Mouse (Mus musculus) C2C12 (cell line): ENCODE results near the gene Supt20. TPM values are rescaled to one million over a fixed set of nuclear protein-coding genes. Genes with fewer than 3 reads are reported as not detected.

Experiments used
- H3K27me3 ChIP-seq: one replicate; pipeline ENCODE4 v1.6.1; 2011; ENCODE audit not compliant: control insufficient read depth, insufficient read depth, insufficient read length
- H3K36me3 ChIP-seq: one replicate; pipeline ENCODE4 v1.6.1; 2011; ENCODE audit not compliant: control insufficient read depth, insufficient read depth
- H3K4me3 ChIP-seq: one replicate; pipeline ENCODE4 v1.5.1; 2011; ENCODE audit warnings: mild to moderate bottlenecking, control low read depth; ENCODE audit not compliant: poor library complexity, insufficient read depth, severe bottlenecking
- H3K79me2 ChIP-seq: one replicate; pipeline ENCODE4 v1.6.1; 2011; ENCODE audit not compliant: control insufficient read depth, insufficient read depth
- H3K79me3 ChIP-seq: one replicate; pipeline ENCODE4 v1.6.1; 2011; ENCODE audit warnings: low read depth, control low read depth
- H3ac ChIP-seq: one replicate; pipeline ENCODE3; 2011; ENCODE audit warnings: low read depth; ENCODE audit not compliant: control insufficient read depth, insufficient read length
- CEBPB ChIP-seq: IDR thresholded peaks from one replicate; pipeline ENCODE4 v1.6.1; 2011; ENCODE audit warnings: low read depth, mild to moderate bottlenecking, control low read depth, moderate library complexity
- CTCF ChIP-seq: IDR thresholded peaks from one replicate; pipeline ENCODE4 v1.5.1; 2011; ENCODE audit not compliant: control insufficient read depth, insufficient read depth, insufficient read length
- FOSL1 ChIP-seq: IDR thresholded peaks from one replicate; pipeline ENCODE4 v1.8.0; 2011; ENCODE audit warnings: mild to moderate bottlenecking, low read length; ENCODE audit not compliant: poor library complexity, insufficient read depth, severe bottlenecking
- MAX ChIP-seq: IDR thresholded peaks from one replicate; pipeline ENCODE4 v1.6.1; 2011; ENCODE audit warnings: mild to moderate bottlenecking, control low read depth
- MYOD1 ChIP-seq: IDR thresholded peaks from one replicate; pipeline ENCODE4 v1.6.1; 2011; ENCODE audit warnings: low read depth; ENCODE audit not compliant: control insufficient read depth, insufficient read length
- MYOG ChIP-seq: IDR thresholded peaks from one replicate; pipeline ENCODE4 v1.6.1; 2011; ENCODE audit not compliant: control insufficient read depth, insufficient read length; ENCODE audit errors: extremely low read depth
- USF1 ChIP-seq: IDR thresholded peaks from one replicate; pipeline ENCODE4 v1.6.1; 2011; ENCODE audit warnings: low read depth, mild to moderate bottlenecking, control low read depth, moderate library complexity
- polyA plus RNA-seq: library from polyadenylated mRNA; unstranded; fragments of >200 nt; fragmentation: generic; extraction: Trizol; gene quantifications from one replicate; pipeline ENCODE4 v1.2.1, GENCODE M21; 2012; ENCODE audit warnings: missing spikeins

The Supt20 gene
- polyA plus RNA-seq, 1 experiment: 13.2 TPM

GRCm38 (mm10) chr3:54755145-54756041, 62.8 kb downstream of the Supt20 start, which contains the start of gene Smad9:
Gene Smad9 (plus strand): TSS chr3:54755582.
- Histone ChIP-seq H3K36me3 (peaks cover under 1% of the 10 kb centered on the region), H3K79me2 (no peaks in the 10 kb centered on the region), H3K4me3 (peak within 1 kb of the TSS; percentile 28), H3ac (peak within 1 kb of the TSS; percentile 47), H3K27me3 (no peaks in the 10 kb centered on the region), H3K79me3 (no peaks in the 10 kb centered on the region)
- TF ChIP-seq MAX (no peak), USF1 (no peak), MYOG (no peak), MYOD1 (no peak), FOSL1 (no peak), CEBPB (no peak), CTCF (no peak)

- no peak for TF ChIP-seq USF1
- no peak for TF ChIP-seq MYOD1
- no peak for TF ChIP-seq MAX
- no peak for TF ChIP-seq MYOG
- TF ChIP-seq CEBPB: no peak
- no peak for TF ChIP-seq FOSL1
- no peak for TF ChIP-seq CTCF
- H3K27me3 ChIP-seq: no peaks in the 10 kb centered on the region
- peak overlapping the region; percentile 28 for H3K4me3 ChIP-seq
- H3K36me3 ChIP-seq: no peaks in the 10 kb centered on the region
- H3K79me3 ChIP-seq: no peaks in the 10 kb centered on the region
- peak overlapping the region; percentile 0 for H3ac ChIP-seq
- H3K79me2 ChIP-seq: no peaks in the 10 kb centered on the region
Measured at GRCm38 (mm10) chr3:54756058-54756457, 63.5 kb downstream of the Supt20 start.

DNA sequence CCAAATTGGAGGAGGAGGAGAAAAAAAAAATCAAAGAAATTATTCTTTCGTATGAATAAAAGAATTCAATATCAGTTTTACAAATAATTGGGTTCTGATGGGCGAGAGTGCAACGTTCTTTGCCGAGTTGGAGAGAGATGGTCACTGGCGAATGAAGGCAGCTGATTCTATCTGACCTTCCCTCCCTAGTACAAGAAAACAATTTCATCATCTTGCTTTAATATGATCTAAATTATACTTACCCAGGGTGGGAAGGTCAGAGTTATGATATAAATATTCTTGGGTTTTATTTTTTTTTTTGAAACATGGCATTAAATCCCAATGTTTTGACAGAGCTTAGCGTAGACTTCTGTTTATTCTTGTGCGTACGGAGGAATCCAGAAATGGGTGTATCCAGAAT, 64.8 kb downstream of the Supt20 start:
- Histone ChIP-seq H3ac (no peak overlapping the region), H3K79me3 (no peaks in the 10 kb centered on the region), H3K36me3 (no peaks in the 10 kb centered on the region), H3K4me3 (no peak overlapping the region), H3K27me3 (no peaks in the 10 kb centered on the region), H3K79me2 (no peaks in the 10 kb centered on the region)
- TF ChIP-seq MYOG: no peak
- no peak for TF ChIP-seq CTCF
- TF ChIP-seq CEBPB: no peak
- no peak for TF ChIP-seq MAX
- TF ChIP-seq MYOD1: no peak
- no peak for TF ChIP-seq USF1
- no peak for TF ChIP-seq FOSL1

GRCm38 (mm10) chr3:54759211-54759610, 66.6 kb downstream of the Supt20 start:
- Histone ChIP-seq H3K36me3 (no peaks in the 10 kb centered on the region), H3K27me3 (no peaks in the 10 kb centered on the region), H3K79me3 (no peaks in the 10 kb centered on the region), H3K79me2 (no peaks in the 10 kb centered on the region), H3K4me3 (no peak overlapping the region), H3ac (no peak overlapping the region)
- TF ChIP-seq USF1: no peak
- no peak for TF ChIP-seq FOSL1
- no peak for TF ChIP-seq MYOD1
- no peak for TF ChIP-seq CEBPB
- no peak for TF ChIP-seq MAX
- TF ChIP-seq MYOG: no peak
- no peak for TF ChIP-seq CTCF

- no peaks in the 10 kb centered on the region for H3K79me2 ChIP-seq
- no peak overlapping the region for H3ac ChIP-seq
- no peaks in the 10 kb centered on the region for H3K36me3 ChIP-seq
- no peaks in the 10 kb centered on the region for H3K27me3 ChIP-seq
- TF ChIP-seq MAX (no peak), MYOD1 (no peak), CEBPB (no peak), FOSL1 (no peak), MYOG (no peak), CTCF (no peak), USF1 (no peak)
- no peak overlapping the region for H3K4me3 ChIP-seq
- H3K79me3 ChIP-seq: no peaks in the 10 kb centered on the region
Measured at GRCm38 (mm10) chr3:54760321-54761115, 67.9 kb downstream of the Supt20 start.
